Mouse (Mus musculus) splenic B cell, adult 2 months (primary cell): ENCODE measurements around the gene Gm21762.
A peak's percentile ranks its signal among the peaks of the same experiment; 100 is the strongest.
"Not testable (repeated sequence)": the region's sequence is repeated elsewhere in the genome, so short reads cannot be mapped to it uniquely, and the experiment has no call there.

Experiments used
- DNase-seq: peaks from one replicate; pipeline ENCODE4 v3.0.0-alpha.2; 2011; ENCODE audit warnings: low read depth, low spot score
- H3K27me3 ChIP-seq: 2 replicates; pipeline ENCODE4 v1.6.1; 2012; ENCODE audit warnings: mild to moderate bottlenecking, low read length, moderate library complexity, mixed read lengths; ENCODE audit not compliant: control insufficient read depth, poor library complexity, insufficient read depth, severe bottlenecking
- H3K36me3 ChIP-seq: 2 replicates; pipeline ENCODE4 v1.6.1; 2012; ENCODE audit warnings: mild to moderate bottlenecking, low read length, moderate library complexity, mixed read lengths; ENCODE audit not compliant: control insufficient read depth, poor library complexity, insufficient read depth, severe bottlenecking

Gene Gm21762

GRCm38 (mm10) chr13:120215847-120216246, at the start of gene Gm21762:
TSS of gene Gm21762 (minus strand) at chr13:120215947.
- DNase-seq, H3K27me3 ChIP-seq, H3K36me3 ChIP-seq: not testable (repeated sequence)

- not testable (repeated sequence) for DNase-seq, H3K27me3 ChIP-seq, H3K36me3 ChIP-seq
Measured at GRCm38 (mm10) chr13:120262870-120263269, 47.1 kb upstream of the Gm21762 start, which contains the start of gene AF067061. TSS of gene AF067061 (plus strand) at chr13:120263114.

DNA sequence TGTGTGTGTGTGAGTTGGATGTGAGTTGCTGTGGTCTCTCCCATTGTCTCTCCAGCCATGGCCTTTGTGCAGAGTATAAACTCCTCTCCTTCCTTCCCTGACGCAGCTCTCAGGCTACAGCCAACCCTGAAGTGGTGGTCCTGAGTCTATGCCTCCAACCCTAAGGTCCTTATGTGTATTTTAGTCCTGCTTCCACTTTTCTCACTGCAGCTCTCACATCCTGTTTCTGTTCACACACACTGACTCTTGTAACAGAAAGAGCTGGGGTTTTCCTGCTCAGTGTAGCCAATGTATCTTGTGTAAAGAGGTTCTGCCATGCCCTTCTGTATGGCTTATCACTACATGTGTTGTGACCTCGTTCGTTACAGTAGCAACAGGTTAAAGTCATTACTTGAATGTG, 44.0 kb upstream of the Gm21762 start:
- not testable (repeated sequence) for H3K27me3 ChIP-seq, H3K36me3 ChIP-seq
- DNase-seq, result peak; percentile 58

DNA sequence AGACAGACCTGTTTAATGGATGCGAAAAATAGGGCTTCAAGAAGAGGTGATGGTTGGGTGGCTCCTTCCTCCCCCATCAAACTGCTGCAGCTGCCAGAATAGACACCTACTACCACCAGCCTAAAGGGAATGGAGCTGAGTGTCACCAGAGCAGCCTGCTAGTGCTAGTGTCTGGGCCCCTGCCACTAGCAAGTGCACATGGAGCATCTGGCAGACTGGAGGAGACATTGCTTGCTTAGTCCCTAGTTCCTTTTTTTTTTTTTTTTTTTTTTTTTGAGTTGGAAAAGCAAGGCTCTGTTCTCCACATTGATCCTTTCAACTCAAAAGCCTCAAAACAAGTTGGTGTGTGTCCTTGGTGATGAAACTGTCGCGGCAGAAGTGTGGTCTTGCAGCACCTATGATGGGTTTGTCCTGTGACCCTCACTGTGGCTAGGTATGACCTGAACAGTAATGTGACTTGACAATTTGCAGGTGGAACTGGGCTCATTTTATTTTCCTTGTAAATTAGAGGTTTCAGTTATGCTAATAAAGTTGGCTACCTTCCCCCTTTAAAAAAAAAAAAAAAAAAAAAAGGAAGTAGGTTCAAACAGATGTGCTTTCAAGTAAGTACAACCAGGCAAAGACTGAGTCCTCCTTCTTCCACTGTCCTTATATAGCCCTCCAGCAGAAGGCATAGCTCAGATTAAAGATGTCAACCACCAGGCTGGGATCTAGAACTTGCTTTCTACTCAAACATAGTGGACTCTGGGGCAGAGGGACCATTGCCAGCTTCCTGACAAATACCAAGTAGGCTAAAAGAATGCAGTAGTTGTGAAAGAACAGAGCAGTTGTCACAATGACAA, 43.3 kb upstream of the Gm21762 start:
- H3K27me3 ChIP-seq, H3K36me3 ChIP-seq: not testable (repeated sequence)
- DNase-seq, result peak; percentile 77

- H3K27me3 ChIP-seq, DNase-seq, H3K36me3 ChIP-seq: not testable (repeated sequence)
Measured at GRCm38 (mm10) chr13:120251208-120251924, 35.6 kb upstream of the Gm21762 start.

- H3K36me3 ChIP-seq, DNase-seq: not testable (repeated sequence)
Measured at GRCm38 (mm10) chr13:120238811-120239210, 23.1 kb upstream of the Gm21762 start, which contains the start of gene Gm21731. TSS of gene Gm21731 (plus strand) at chr13:120239111.

DNA sequence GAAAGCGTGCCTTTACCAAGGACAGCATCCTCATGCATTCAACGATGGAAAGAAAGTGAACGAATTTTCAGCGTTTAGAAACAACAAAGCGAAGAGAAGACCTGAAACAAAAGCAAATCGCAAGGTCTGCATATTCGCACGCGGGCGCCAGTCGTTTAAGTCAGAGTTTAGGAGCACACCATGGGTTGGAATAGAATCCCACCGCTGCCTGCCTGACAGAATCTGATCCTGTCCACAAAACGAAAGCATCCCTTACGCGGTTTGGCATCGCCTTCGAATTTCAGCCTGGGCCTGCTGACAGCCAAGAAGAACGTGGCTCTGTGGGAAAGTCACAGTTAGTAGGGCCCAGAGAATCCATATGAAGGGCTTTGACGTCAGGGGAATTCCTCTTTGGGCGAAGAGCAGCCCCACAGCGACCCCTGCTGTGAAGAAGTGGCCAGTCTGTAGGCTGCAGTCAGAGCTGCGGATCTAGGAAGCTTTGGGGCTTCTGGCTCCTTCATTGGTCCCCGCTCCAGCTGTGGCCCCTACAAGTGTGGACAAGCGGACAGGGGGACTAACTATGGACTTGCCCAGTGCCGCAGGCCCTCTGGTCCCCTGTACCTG, 16.8 kb upstream of the Gm21762 start:
- H3K27me3 ChIP-seq, H3K36me3 ChIP-seq: not testable (repeated sequence)
- peak; percentile 36 for DNase-seq

More at GRCm38 (mm10) chr13:120238811-120239210, 23.1 kb upstream of the Gm21762 start, which contains the start of gene Gm21731:
- not testable (repeated sequence) for H3K27me3 ChIP-seq

GRCm38 (mm10) chr13:120231798-120232197, 16.1 kb upstream of the Gm21762 start:
- not testable (repeated sequence) for H3K36me3 ChIP-seq, H3K27me3 ChIP-seq, DNase-seq

GRCm38 (mm10) chr13:120223012-120223659, 7.4 kb upstream of the Gm21762 start:
- H3K27me3 ChIP-seq, DNase-seq, H3K36me3 ChIP-seq: not testable (repeated sequence)

DNA sequence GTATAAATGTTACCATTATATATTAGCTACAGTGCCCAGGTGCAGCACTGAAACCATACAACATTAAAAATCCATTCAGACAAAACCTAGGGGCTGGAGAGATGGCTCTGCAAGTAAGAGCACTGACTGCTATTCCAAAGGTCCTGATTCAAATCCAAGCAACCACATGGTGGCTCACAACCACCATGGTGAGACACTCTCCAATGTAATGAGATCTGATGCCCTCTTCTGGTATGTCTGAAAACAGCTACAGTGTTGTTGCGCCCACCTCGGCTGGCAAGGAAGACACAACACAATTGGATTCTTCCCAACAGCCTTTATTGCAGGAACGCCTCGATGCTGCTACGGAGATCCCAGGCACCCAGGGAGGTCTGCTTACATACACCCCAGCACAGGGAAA, 5.2 kb upstream of the Gm21762 start:
- not testable (repeated sequence) for H3K36me3 ChIP-seq, H3K27me3 ChIP-seq
- peak; percentile 20 for DNase-seq

- H3K27me3 ChIP-seq, DNase-seq, H3K36me3 ChIP-seq: not testable (repeated sequence)
Measured at GRCm38 (mm10) chr13:120196189-120196821, 19.4 kb downstream of the Gm21762 start.

DNA sequence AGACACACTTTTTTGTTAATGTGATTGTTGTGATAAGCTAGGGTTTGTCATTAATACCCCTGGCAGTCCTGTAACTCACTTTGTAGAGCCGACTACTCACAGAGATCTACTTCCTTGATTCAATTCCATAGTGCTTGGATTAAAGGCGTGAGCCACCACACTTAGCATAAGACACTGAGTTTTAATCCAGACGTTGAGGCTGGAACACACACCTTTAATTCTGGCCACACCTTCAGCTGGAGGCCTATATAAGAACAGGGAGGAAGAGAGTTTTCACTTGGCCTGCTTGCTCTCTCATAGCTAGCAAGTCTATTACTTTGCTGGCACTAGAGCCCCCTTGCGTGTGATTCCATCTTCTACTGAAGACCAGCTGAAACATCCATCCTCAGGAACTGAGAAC, 43.6 kb downstream of the Gm21762 start, which contains the start of gene Gm21818:
Gm21818 (plus strand) TSS at position 301 of the 400 bp plus-strand sequence.
- not testable (repeated sequence) for H3K36me3 ChIP-seq, H3K27me3 ChIP-seq, DNase-seq

GRCm38 (mm10) chr13:120168301-120168700, 47.4 kb downstream of the Gm21762 start:
- peak; percentile 3 for DNase-seq
- not testable (repeated sequence) for H3K27me3 ChIP-seq, H3K36me3 ChIP-seq
